Mouse (Mus musculus): ENCODE results near the gene Spsb1. TPM values are rescaled to one million over a fixed set of nuclear protein-coding genes. Genes with fewer than 3 reads are reported as not detected.

Spsb1 gene
- polyA plus RNA-seq, 1 experiment: 0.75 TPM

GRCm38 (mm10) chr4:149923014-149923413, 31.8 kb downstream of the Spsb1 start:
- no peak overlapping the region for H3K4me3 ChIP-seq (replicated peaks)
- H3K9me3 ChIP-seq: peaks cover 43% of the 10 kb centered on the region
- TF ChIP-seq GATA1 (IDR thresholded peaks at IDR 0.05; ENCODE audit: borderline replicate concordance, low read length) (no peak), FLI1 (IDR thresholded peaks at IDR 0.05; ENCODE audit: low read length) (no peak)
- peaks cover 82% of the 10 kb centered on the region for H3K27me3 ChIP-seq (replicated peaks)
- no peaks in the 10 kb centered on the region for H3K36me3 ChIP-seq (replicated peaks; ENCODE audit: low read length)
- no peaks in the 10 kb centered on the region for H3K4me1 ChIP-seq

GRCm38 (mm10) chr4:149922121-149922718, 32.6 kb downstream of the Spsb1 start:
- TF ChIP-seq FLI1 (IDR thresholded peaks at IDR 0.05; ENCODE audit: low read length) (no peak), GATA1 (IDR thresholded peaks at IDR 0.05; ENCODE audit: borderline replicate concordance, low read length) (no peak)
- Histone ChIP-seq H3K36me3 (replicated peaks; ENCODE audit: low read length) (no peaks in the 10 kb centered on the region), H3K4me3 (replicated peaks) (no peak overlapping the region), H3K4me1 (no peaks in the 10 kb centered on the region), H3K27me3 (replicated peaks) (peaks cover 80% of the 10 kb centered on the region), H3K9me3 (peaks cover 38% of the 10 kb centered on the region)

DNA sequence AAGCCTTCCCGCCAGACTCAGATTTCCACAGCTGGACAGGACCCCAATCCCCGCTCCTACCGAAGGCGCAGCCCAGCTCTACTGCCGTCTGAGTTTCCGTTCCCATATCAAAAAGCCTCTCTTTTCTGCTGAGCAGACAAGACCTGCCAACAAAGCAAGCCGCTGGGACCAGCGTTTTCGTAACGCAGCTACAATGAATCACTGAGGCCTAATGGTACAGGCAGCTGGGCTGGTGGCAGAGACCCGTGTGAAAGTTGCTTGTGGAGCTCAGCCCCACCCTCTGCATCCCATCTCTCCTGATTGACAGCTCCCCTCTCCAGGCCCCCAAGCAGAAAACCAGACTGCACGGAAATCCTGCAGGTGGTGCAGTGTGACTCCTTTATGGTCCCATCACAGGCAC, 34.0 kb downstream of the Spsb1 start:
- Histone ChIP-seq H3K36me3 (replicated peaks; ENCODE audit: low read length) (no peaks in the 10 kb centered on the region), H3K9me3 (peaks cover 27% of the 10 kb centered on the region), H3K27me3 (replicated peaks) (peaks cover 84% of the 10 kb centered on the region), H3K4me3 (replicated peaks) (no peak overlapping the region), H3K4me1 (no peaks in the 10 kb centered on the region)
- no peak for TF ChIP-seq GATA1 (IDR thresholded peaks at IDR 0.05; ENCODE audit: borderline replicate concordance, low read length)
- no peak for TF ChIP-seq FLI1 (IDR thresholded peaks at IDR 0.05; ENCODE audit: low read length)

- no peak for TF ChIP-seq FLI1 (IDR thresholded peaks at IDR 0.05; ENCODE audit: low read length)
- Histone ChIP-seq H3K9me3 (peaks cover 17% of the 10 kb centered on the region), H3K4me3 (replicated peaks) (no peak overlapping the region), H3K36me3 (replicated peaks; ENCODE audit: low read length) (no peaks in the 10 kb centered on the region), H3K4me1 (no peaks in the 10 kb centered on the region), H3K27me3 (replicated peaks) (peaks cover 86% of the 10 kb centered on the region)
These were observed 36.3 kb downstream of the Spsb1 start for GRCm38 (mm10) chr4:149918455-149919070.

GRCm38 (mm10) chr4:149916831-149917230, 38.0 kb downstream of the Spsb1 start:
- Histone ChIP-seq H3K4me1 (peaks cover 4% of the 10 kb centered on the region; the same call in 1 of the 2 replicates), H3K27me3 (replicated peaks) (peaks cover 85% of the 10 kb centered on the region), H3K9me3 (peaks cover 17% of the 10 kb centered on the region), H3K36me3 (replicated peaks; ENCODE audit: low read length) (no peaks in the 10 kb centered on the region), H3K4me3 (replicated peaks) (no peak overlapping the region)
- TF ChIP-seq GATA1 (IDR thresholded peaks at IDR 0.05; ENCODE audit: borderline replicate concordance, low read length) (no peak), FLI1 (IDR thresholded peaks at IDR 0.05; ENCODE audit: low read length) (no peak)

GRCm38 (mm10) chr4:149913709-149914370, 41.0 kb downstream of the Spsb1 start:
- H3K9me3 ChIP-seq: peaks cover 4% of the 10 kb centered on the region
- no peak overlapping the region for H3K4me3 ChIP-seq (replicated peaks)
- no peaks in the 10 kb centered on the region for H3K36me3 ChIP-seq (replicated peaks; ENCODE audit: low read length)
- H3K27me3 ChIP-seq (replicated peaks): peaks cover 82% of the 10 kb centered on the region
- no peak for TF ChIP-seq GATA1 (IDR thresholded peaks at IDR 0.05; ENCODE audit: borderline replicate concordance, low read length)
- no peak for TF ChIP-seq FLI1 (IDR thresholded peaks at IDR 0.05; ENCODE audit: low read length)
- H3K4me1 ChIP-seq: peaks cover 4% of the 10 kb centered on the region; the same call in 1 of the 2 replicates

DNA sequence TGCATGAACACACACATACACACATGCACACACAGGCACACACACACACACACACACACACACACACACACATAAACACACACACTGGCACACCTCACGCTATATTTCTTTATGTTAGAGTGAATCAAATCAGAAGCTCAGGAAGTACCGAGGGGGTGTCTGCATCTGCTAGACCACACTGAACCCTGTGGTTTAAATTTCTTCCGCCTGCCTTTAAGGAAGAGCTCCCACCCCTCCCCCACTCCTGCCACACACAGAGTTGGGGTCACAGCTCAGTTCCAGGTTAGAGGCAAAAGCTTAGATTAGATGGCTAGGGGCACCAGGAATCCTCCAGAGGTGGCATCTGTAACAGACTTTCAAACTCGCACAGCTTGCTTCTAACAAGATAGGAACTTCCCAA, 42.4 kb downstream of the Spsb1 start:
- Histone ChIP-seq H3K9me3 (no peaks in the 10 kb centered on the region), H3K27me3 (replicated peaks) (peaks cover 79% of the 10 kb centered on the region), H3K4me1 (peaks cover 4% of the 10 kb centered on the region; the same call in 1 of the 2 replicates), H3K36me3 (replicated peaks; ENCODE audit: low read length) (no peaks in the 10 kb centered on the region), H3K4me3 (replicated peaks) (no peak overlapping the region)
- no peak for TF ChIP-seq FLI1 (IDR thresholded peaks at IDR 0.05; ENCODE audit: low read length)
- TF ChIP-seq GATA1 (IDR thresholded peaks at IDR 0.05; ENCODE audit: borderline replicate concordance, low read length): no peak

GRCm38 (mm10) chr4:149910558-149910957, 44.3 kb downstream of the Spsb1 start:
- no peaks in the 10 kb centered on the region for H3K36me3 ChIP-seq (replicated peaks; ENCODE audit: low read length)
- no peaks in the 10 kb centered on the region for H3K9me3 ChIP-seq
- H3K4me1 ChIP-seq: peaks cover 4% of the 10 kb centered on the region; the same call in 1 of the 2 replicates
- no peak overlapping the region for H3K4me3 ChIP-seq (replicated peaks)
- H3K27me3 ChIP-seq (replicated peaks): peaks cover 77% of the 10 kb centered on the region
- TF ChIP-seq GATA1 (IDR thresholded peaks at IDR 0.05; ENCODE audit: borderline replicate concordance, low read length) (no peak), FLI1 (IDR thresholded peaks at IDR 0.05; ENCODE audit: low read length) (no peak)

- H3K9me3 ChIP-seq: peaks cover 5% of the 10 kb centered on the region
- no peaks in the 10 kb centered on the region for H3K36me3 ChIP-seq (replicated peaks; ENCODE audit: low read length)
- H3K4me1 ChIP-seq: peaks cover 4% of the 10 kb centered on the region; the same call in 1 of the 2 replicates
- H3K4me3 ChIP-seq (replicated peaks): no peak overlapping the region
- H3K27me3 ChIP-seq (replicated peaks): peaks cover 76% of the 10 kb centered on the region
- no peak for TF ChIP-seq GATA1 (IDR thresholded peaks at IDR 0.05; ENCODE audit: borderline replicate concordance, low read length)
- no peak for TF ChIP-seq FLI1 (IDR thresholded peaks at IDR 0.05; ENCODE audit: low read length)
These were observed 45.3 kb downstream of the Spsb1 start for GRCm38 (mm10) chr4:149909551-149909950.

GRCm38 (mm10) chr4:149908923-149909322, 45.9 kb downstream of the Spsb1 start:
- H3K9me3 ChIP-seq: peaks cover 7% of the 10 kb centered on the region
- no peak overlapping the region for H3K4me3 ChIP-seq (replicated peaks)
- H3K4me1 ChIP-seq: peaks cover 4% of the 10 kb centered on the region; the same call in 1 of the 2 replicates
- H3K36me3 ChIP-seq (replicated peaks; ENCODE audit: low read length): no peaks in the 10 kb centered on the region
- TF ChIP-seq GATA1 (IDR thresholded peaks at IDR 0.05; ENCODE audit: borderline replicate concordance, low read length) (no peak), FLI1 (IDR thresholded peaks at IDR 0.05; ENCODE audit: low read length) (no peak)
- peaks cover 73% of the 10 kb centered on the region for H3K27me3 ChIP-seq (replicated peaks)
